Mouse (Mus musculus): ENCODE data around the gene Dennd1a.

DNA sequence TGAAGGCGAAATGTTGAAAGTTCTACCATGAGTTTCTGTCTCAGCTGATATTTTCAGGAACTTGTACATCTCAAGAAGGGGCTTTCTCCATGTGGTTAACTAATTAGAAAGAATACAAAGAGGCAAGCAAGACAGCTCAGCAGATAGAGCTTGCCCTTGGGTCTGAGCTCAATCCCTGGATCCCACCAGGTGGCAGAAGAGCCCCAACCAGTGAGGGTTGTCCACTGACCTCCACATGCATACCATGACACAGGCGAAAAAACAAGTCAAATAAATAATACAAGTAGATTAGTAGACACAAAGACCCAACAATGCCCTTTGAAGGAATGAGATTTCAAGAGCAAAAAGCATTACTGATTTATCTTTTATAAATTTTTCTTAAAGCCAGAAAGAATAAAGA, 100.8 kb downstream of the Dennd1a start:
- TF ChIP-seq EP300 (IDR thresholded peaks at IDR 0.05; ENCODE audit: insufficient read depth, low read depth, low read length): no peak
- no peak for TF ChIP-seq POLR2A (IDR thresholded peaks at IDR 0.05; ENCODE audit: insufficient read depth, low read length)
- peak; percentile 32 for TF ChIP-seq CTCF (IDR thresholded peaks at IDR 0.05; ENCODE audit: low read depth, low read length)

All from ES-Bruce4 (cell line).